Mouse (Mus musculus): ENCODE results near the gene Elmo1.
"Not testable (repeated sequence)": the region's sequence is repeated elsewhere in the genome, so short reads cannot be mapped to it uniquely, and the experiment has no call there.

Gene Elmo1

GRCm38 (mm10) chr13:20585868-20586267 is 495.5 kb downstream of the Elmo1 start:
- DNase-seq (ENCODE audit: low read depth, low spot score): no peak
- Histone ChIP-seq H3K27me3 (ENCODE audit: control insufficient read depth, insufficient read depth, low read length, poor library complexity, severe bottlenecking) (no peaks in the 10 kb centered on the region), H3K36me3 (ENCODE audit: control insufficient read depth, insufficient read depth, low read length, poor library complexity, severe bottlenecking) (peaks cover 11% of the 10 kb centered on the region)

DNA sequence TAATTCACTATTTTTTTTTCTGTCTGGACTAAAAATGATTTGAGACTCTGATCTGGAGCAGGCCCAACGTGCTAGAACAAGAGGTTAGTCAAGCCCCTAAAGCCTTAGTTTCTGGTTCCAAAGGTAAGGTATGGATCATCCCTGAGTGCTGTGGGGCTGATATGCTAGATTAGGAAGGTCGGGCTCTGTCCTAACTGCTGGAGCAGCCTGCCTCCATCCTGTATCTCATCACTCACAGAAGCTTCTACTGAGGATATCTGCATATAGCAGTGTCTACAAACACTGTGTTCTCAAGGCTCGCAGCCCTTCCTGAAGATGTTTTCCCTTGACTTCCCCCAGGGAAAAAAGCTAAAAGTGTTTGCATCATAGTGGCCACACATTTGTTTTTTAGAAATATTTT is 496.1 kb downstream of the Elmo1 start:
- DNase-seq (ENCODE audit: low read depth, low spot score): no peak
- Histone ChIP-seq H3K36me3 (ENCODE audit: control insufficient read depth, insufficient read depth, low read length, poor library complexity, severe bottlenecking) (peaks cover 12% of the 10 kb centered on the region), H3K27me3 (ENCODE audit: control insufficient read depth, insufficient read depth, low read length, poor library complexity, severe bottlenecking) (no peaks in the 10 kb centered on the region)

DNA sequence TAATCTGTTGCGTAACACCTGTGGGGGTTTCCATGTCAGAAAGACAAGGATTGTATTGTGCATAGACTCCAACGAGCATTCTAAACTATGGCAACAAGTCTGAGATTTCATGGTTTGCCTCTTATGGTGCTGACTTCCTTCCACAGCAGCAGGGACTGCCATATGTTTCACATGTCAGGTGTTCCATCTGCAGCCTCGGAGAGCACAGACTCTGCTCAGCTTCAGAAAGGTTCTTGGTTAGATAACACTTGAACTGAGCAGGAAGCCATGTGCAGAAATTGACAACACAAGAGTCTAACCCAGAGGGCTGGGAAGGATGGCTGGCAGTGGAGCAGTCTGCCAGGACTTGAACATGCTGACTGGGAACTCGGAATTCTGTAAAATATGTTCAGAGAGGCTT is 500.6 kb downstream of the Elmo1 start:
- Histone ChIP-seq H3K36me3 (ENCODE audit: control insufficient read depth, insufficient read depth, low read length, poor library complexity, severe bottlenecking) (peaks cover 9% of the 10 kb centered on the region), H3K27me3 (ENCODE audit: control insufficient read depth, insufficient read depth, low read length, poor library complexity, severe bottlenecking) (no peaks in the 10 kb centered on the region)
- no peak for DNase-seq (ENCODE audit: low read depth, low spot score)

DNA sequence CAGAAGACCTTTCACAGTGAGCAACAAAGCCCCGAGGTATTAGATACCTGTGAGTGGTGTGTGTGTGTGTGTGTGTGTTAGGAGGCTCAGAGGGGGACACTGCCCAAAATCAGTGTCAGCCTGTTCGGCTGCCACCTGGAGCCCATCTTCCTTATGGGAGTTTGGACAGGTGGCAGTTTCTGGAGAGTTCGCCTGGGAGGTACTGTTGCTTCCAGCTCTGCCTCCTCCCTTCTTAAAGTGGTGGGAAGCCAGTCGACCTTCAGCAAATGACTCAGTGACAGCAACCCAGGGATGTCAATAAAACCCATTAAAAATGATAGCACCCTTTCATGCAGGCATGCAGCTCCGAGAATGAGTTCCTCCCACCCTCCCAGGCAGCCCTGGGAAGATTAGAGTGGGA is 506.9 kb downstream of the Elmo1 start:
- Histone ChIP-seq H3K36me3 (ENCODE audit: control insufficient read depth, insufficient read depth, low read length, poor library complexity, severe bottlenecking) (peaks cover 2% of the 10 kb centered on the region), H3K27me3 (ENCODE audit: control insufficient read depth, insufficient read depth, low read length, poor library complexity, severe bottlenecking) (no peaks in the 10 kb centered on the region)
- no peak for DNase-seq (ENCODE audit: low read depth, low spot score)

- Histone ChIP-seq H3K27me3 (ENCODE audit: control insufficient read depth, insufficient read depth, low read length, poor library complexity, severe bottlenecking) (no peaks in the 10 kb centered on the region), H3K36me3 (ENCODE audit: control insufficient read depth, insufficient read depth, low read length, poor library complexity, severe bottlenecking) (peaks cover 3% of the 10 kb centered on the region)
- DNase-seq (ENCODE audit: low read depth, low spot score): no peak
These were observed 508.2 kb downstream of the Elmo1 start for GRCm38 (mm10) chr13:20598618-20599017.

GRCm38 (mm10) chr13:20600246-20600645 is 509.9 kb downstream of the Elmo1 start:
- Histone ChIP-seq H3K36me3 (ENCODE audit: control insufficient read depth, insufficient read depth, low read length, poor library complexity, severe bottlenecking) (peaks cover 7% of the 10 kb centered on the region), H3K27me3 (ENCODE audit: control insufficient read depth, insufficient read depth, low read length, poor library complexity, severe bottlenecking) (no peaks in the 10 kb centered on the region)
- DNase-seq (ENCODE audit: low read depth, low spot score): no peak

GRCm38 (mm10) chr13:20601421-20601820 is 511.0 kb downstream of the Elmo1 start:
- Histone ChIP-seq H3K27me3 (ENCODE audit: control insufficient read depth, insufficient read depth, low read length, poor library complexity, severe bottlenecking) (no peaks in the 10 kb centered on the region), H3K36me3 (ENCODE audit: control insufficient read depth, insufficient read depth, low read length, poor library complexity, severe bottlenecking) (peaks cover 11% of the 10 kb centered on the region)
- no peak for DNase-seq (ENCODE audit: low read depth, low spot score)

GRCm38 (mm10) chr13:20606891-20607290 is 516.5 kb downstream of the Elmo1 start:
- Histone ChIP-seq H3K27me3 (ENCODE audit: control insufficient read depth, insufficient read depth, low read length, poor library complexity, severe bottlenecking) (no peaks in the 10 kb centered on the region), H3K36me3 (ENCODE audit: control insufficient read depth, insufficient read depth, low read length, poor library complexity, severe bottlenecking) (peaks cover 9% of the 10 kb centered on the region)
- DNase-seq (ENCODE audit: low read depth, low spot score): no peak

DNA sequence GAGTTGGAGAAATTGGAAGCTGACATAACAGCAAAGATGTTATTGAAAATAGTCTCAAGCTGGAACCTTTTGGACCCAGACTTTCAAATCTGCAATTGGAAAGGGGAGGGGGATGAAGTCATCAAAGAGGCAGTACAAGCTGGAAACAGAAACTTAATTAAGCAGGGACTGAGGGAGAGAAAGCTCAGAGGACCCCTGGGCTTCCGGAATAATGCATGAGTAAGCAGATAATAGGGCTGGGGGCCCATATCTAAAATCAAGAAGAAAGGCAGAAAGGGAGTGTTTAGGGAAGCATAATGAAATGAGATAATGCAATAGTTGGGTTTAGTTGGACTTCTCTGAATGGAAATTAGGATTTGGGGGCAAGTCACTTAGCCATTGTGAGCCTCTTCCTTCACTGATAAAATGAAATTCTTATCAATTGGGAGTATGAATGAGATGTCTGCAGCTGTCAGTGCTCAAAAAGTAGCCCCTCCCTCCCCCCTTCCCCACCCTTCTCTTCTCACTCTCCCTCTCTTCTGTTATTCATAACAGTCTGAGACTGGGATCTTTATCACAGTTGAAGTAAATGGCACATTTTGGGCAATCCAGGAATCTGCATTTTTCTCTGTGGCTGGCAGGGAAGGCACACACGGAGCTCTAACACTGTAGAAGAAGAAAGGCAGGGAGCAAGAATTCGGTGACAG is 518.8 kb downstream of the Elmo1 start:
- Histone ChIP-seq H3K36me3 (ENCODE audit: control insufficient read depth, insufficient read depth, low read length, poor library complexity, severe bottlenecking) (peaks cover 8% of the 10 kb centered on the region), H3K27me3 (ENCODE audit: control insufficient read depth, insufficient read depth, low read length, poor library complexity, severe bottlenecking) (no peaks in the 10 kb centered on the region)
- no peak for DNase-seq (ENCODE audit: low read depth, low spot score)

GRCm38 (mm10) chr13:20615596-20616469 is 525.4 kb downstream of the Elmo1 start:
- no peak for DNase-seq (ENCODE audit: low read depth, low spot score)
- no peaks in the 10 kb centered on the region for H3K27me3 ChIP-seq (ENCODE audit: control insufficient read depth, insufficient read depth, low read length, poor library complexity, severe bottlenecking)
- H3K36me3 ChIP-seq (ENCODE audit: control insufficient read depth, insufficient read depth, low read length, poor library complexity, severe bottlenecking): no peaks in the 10 kb centered on the region

DNA sequence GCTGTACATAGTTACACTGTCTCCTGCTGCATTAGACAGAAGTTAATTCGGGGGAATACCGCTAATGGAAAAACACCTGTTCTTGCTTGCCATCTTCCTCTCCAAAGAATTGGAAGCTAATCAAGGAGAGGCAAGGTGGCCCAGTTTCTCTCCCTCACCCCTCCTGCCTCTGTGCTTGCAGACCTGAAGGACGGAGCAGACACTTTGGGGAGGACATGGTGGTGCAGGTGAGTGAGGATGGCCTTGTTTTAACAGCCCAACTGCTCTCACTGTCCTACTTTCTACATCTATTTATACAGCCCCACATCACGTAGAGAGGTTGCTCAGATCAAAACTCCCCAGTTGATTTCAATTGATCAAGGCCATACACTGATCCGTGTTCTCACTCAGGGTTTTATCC is 529.5 kb downstream of the Elmo1 start:
- Histone ChIP-seq H3K27me3 (ENCODE audit: control insufficient read depth, insufficient read depth, low read length, poor library complexity, severe bottlenecking) (no peaks in the 10 kb centered on the region), H3K36me3 (ENCODE audit: control insufficient read depth, insufficient read depth, low read length, poor library complexity, severe bottlenecking) (no peaks in the 10 kb centered on the region)
- DNase-seq (ENCODE audit: low read depth, low spot score): no peak

DNA sequence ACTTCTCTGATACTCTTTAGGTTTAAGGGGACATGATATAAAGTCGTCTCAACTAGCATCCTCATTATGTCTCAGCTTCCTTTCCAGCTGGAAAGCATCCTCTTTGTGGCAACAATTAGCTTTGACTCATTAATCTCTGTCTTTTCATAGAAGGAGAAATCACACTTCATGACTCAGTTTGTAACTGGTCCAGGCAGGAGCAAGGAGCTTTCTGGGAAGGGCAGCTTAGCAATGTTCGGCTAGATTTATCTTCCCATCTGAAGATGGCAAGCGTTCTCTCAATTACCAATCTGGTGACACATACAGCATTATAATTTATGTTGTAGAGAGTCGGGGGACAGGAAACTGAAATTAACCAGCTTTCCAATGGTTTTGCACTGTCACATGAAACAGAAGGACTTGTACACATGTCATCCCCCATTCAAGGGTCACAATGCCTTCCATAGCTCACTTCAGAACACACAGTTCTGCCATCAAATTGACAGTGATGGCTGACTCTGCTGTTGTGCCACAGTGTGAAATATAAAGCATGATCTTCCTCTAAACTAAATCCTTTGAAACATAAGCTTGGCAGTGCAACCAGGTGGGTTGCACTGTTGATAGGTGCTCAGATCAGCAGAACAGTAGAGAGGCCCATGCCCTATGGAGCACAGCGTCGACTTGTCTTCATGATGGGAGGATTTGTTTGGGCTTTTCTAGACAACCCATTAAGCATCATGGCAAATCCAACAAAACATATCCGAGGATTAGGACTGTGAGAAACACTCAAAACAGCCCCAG is 532.9 kb downstream of the Elmo1 start:
- H3K36me3 ChIP-seq (ENCODE audit: control insufficient read depth, insufficient read depth, low read length, poor library complexity, severe bottlenecking): no peaks in the 10 kb centered on the region
- no peak for DNase-seq (ENCODE audit: low read depth, low spot score)
- H3K27me3 ChIP-seq (ENCODE audit: control insufficient read depth, insufficient read depth, low read length, poor library complexity, severe bottlenecking): no peaks in the 10 kb centered on the region

GRCm38 (mm10) chr13:20627796-20628195 is 537.4 kb downstream of the Elmo1 start:
- H3K36me3 ChIP-seq (ENCODE audit: control insufficient read depth, insufficient read depth, low read length, poor library complexity, severe bottlenecking): no peaks in the 10 kb centered on the region
- DNase-seq (ENCODE audit: low read depth, low spot score): no peak
- H3K27me3 ChIP-seq (ENCODE audit: control insufficient read depth, insufficient read depth, low read length, poor library complexity, severe bottlenecking): no peaks in the 10 kb centered on the region

DNA sequence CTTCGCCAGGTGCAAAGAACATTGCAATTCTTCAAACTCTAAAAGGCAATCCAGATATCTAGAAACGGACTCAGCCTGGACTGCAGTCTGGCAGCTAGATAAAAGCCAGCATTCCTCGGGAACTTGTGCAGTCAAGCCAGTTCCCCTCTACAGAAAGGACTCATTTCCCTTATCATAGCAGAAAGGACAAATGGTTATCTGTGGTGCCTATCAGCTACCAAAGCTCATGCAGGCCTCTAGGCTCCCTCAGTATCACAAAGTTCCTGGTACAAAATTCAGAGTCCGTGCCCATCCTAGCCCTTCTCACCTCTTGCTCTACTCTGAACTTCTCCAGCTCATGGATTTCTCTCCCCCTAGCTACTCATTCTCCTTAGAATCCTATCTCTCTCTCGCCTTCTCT is 542.1 kb downstream of the Elmo1 start:
- Histone ChIP-seq H3K27me3 (ENCODE audit: control insufficient read depth, insufficient read depth, low read length, poor library complexity, severe bottlenecking) (no peaks in the 10 kb centered on the region), H3K36me3 (ENCODE audit: control insufficient read depth, insufficient read depth, low read length, poor library complexity, severe bottlenecking) (no peaks in the 10 kb centered on the region)
- no peak for DNase-seq (ENCODE audit: low read depth, low spot score)

DNA sequence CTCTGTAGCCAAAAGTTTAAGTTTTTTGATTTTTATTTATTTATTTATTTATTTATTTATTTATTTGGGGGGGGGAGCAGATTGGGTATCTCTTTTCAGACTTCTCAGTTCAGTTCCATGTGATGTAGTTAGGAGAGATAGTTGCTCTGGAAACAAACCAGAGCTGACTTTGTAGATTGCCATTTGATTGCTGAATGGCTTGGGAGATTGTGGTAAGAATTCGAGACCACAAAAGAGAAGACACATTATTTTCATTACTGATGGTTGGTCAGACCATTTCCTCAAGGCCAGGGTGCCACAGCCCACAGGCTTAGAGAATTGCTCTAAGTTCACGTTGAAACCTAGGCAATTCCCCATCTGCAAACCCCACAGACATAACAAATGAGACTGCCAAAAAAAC is 544.3 kb downstream of the Elmo1 start:
- not testable (repeated sequence) for H3K36me3 ChIP-seq (ENCODE audit: control insufficient read depth, insufficient read depth, low read length, poor library complexity, severe bottlenecking); H3K27me3 ChIP-seq (ENCODE audit: control insufficient read depth, insufficient read depth, low read length, poor library complexity, severe bottlenecking); DNase-seq (ENCODE audit: low read depth, low spot score)
